Mouse (Mus musculus): ENCODE measurements around the gene U2surp.
"Not testable (repeated sequence)": the region's sequence is repeated elsewhere in the genome, so short reads cannot be mapped to it uniquely, and the experiment has no call there.

The U2surp gene

DNA sequence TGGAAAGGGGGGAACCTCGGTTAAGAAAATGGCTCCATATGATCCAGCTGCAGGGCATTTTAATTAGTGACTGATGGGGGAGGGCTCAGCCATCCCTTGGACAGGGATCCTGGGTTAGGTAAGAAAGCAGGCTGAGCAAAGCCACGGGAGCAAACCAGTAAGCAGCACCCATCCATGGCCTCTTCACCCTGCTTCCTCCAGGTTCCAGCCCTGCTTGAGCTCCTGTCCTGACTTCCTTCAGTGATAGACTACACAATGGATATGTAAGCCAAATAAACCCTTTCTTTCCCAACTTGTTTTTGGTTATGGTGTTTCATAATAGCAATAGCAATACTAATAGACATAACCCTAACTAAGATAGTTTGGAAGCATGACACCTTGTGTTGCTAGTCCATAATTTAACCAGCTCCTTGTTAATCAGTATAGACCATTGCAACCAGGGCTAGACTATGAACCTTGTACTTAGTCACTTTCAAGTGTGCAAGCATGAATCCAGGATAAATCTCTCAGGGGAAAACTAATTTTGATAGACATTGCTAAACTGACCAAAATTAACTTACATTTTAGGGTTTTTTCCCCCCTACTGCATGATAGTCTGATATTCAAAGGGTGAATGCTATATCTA lies 27.5 kb upstream of the U2surp start:
- in situ Hi-C loops (cut with MboI; ENCODE audit: low sequenced_read_pairs): loop anchor here (10.0 kb wide), 1 partner anchor 156 kb away; no protein-coding TSS in a partner anchor

DNA sequence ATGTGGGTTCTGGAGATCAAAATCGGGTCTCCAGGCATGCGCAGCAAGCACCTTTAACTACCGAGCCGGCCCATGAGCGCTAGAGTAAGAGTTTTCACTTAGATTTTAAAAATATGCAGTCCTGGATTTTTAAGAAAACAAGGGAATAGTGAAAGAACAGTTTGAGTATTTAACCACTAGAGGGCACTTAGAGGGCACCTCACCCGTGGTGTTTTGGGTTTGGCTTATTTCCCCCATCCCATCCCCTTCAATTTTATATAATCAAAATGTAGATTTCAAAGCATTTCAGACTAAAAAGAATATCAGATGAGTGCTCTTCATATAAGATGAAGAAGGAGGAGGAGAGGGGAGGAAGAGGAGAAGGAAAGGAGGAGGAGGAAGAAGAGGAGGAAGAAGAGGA lies 22.0 kb upstream of the U2surp start:
- in situ Hi-C loops (cut with MboI; ENCODE audit: low sequenced_read_pairs): loop anchor here (10.0 kb wide), 1 partner anchor 161 kb away; no protein-coding TSS in a partner anchor

GRCm38 (mm10) chr9:95531144-95531543 lies 19.3 kb upstream of the U2surp start:
- in situ Hi-C loops (cut with MboI; ENCODE audit: low sequenced_read_pairs): loop anchor here (10.0 kb wide), 1 partner anchor 164 kb away; no protein-coding TSS in a partner anchor

DNA sequence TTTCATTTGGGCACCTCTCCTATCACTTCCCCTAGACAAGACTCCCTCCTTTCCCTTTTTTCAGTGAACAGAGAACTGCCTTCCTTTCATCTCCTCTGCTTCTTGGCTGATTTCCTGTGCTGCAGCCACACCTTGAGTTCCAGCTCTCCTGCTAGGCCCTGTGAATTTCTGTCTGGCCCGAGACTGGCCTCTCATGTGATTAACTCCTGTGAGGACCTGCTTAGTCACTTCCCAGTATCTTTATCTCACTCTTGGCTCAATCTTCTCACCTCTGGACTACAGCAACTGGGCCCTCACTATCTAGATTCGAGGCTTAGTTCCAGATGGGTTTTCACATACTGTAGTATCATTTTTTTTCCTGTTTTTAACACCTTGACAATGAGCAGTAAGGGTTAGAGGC lies 15.9 kb upstream of the U2surp start:
- in situ Hi-C loops (cut with MboI; ENCODE audit: low sequenced_read_pairs): loop anchor here (10.0 kb wide), 1 partner anchor 327 kb away; the partner anchor contains the start of gene Atr

DNA sequence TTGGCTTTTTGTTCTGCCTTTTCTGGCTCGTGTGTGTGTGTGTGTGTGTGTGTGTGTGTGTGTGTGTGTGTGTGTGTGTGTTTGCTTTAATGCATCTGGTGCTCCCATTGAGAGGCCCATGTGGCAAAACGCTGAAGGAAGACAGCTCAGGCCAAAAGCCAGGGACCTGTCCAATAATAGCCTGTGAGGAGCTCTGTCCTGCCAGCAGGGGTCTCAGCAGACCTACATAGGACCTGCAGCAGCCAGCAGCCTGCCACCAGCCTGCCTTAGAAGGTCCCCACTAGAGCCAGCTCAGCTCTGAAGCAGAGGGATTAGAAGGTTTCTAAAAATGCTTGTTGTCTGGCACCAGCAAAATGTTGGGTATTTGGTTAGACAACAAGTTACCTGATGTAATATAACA lies 14.2 kb upstream of the U2surp start:
- in situ Hi-C loops (cut with MboI; ENCODE audit: low sequenced_read_pairs): loop anchor here (10.0 kb wide), 1 partner anchor 329 kb away; the partner anchor contains the start of gene Atr

- in situ Hi-C loops (cut with MboI; ENCODE audit: low sequenced_read_pairs): loop anchor here (10.0 kb wide), 1 partner anchor 329 kb away; the partner anchor contains the start of gene Atr
Measured at GRCm38 (mm10) chr9:95525376-95525775, 13.6 kb upstream of the U2surp start.

DNA sequence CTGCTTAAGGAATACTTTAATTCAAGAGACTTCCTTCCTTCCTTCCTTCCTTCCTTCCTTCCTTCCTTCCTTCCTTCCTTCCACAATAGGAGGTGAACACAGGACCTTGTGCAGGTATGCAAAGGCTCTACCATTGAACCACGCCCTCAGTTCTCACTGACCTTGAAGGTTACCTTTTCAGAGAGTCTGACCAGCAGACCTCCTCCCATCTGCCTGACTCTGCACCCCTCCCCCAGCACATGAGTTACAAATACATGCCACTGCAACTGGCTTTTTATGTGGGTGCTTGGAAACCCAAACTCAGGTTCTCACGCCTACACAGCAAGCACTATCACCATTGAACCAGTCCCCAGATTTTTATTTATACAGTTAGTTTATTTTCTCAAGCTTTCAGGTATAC lies 10.8 kb upstream of the U2surp start:
- in situ Hi-C loops (cut with MboI; ENCODE audit: low sequenced_read_pairs): loop anchor here (10.0 kb wide), 1 partner anchor 332 kb away; the partner anchor contains the start of gene Atr

- in situ Hi-C loops (cut with MboI; ENCODE audit: low sequenced_read_pairs): loop anchor here (10.0 kb wide), 1 partner anchor 333 kb away; the partner anchor contains the start of gene Atr
Measured at GRCm38 (mm10) chr9:95521566-95521965, 9.8 kb upstream of the U2surp start.

GRCm38 (mm10) chr9:95521031-95521430 lies 9.2 kb upstream of the U2surp start:
- in situ Hi-C loops (cut with MboI; ENCODE audit: low sequenced_read_pairs): loop anchor here (10.0 kb wide), 1 partner anchor 334 kb away; the partner anchor contains the start of gene Atr

DNA sequence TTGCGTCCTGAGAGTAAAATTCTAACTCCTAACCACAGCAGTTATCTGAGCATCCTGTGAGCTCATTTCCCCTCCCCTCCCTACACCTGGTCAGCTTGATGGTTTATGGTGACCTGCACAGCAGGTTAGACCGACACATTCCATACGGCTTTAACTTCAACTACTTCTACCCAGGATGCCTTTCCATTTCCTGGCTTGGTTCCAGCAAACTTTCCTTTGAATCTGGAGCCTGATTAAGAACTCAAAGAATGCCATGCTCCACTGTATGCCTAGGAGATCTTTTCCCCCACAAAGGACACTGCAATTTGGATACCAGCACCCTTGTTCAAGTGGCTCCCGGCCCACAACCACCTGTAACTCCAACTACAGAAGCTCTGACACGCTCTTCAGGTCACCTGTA lies 8.8 kb upstream of the U2surp start:
- in situ Hi-C loops (cut with MboI; ENCODE audit: low sequenced_read_pairs): loop anchor here (10.0 kb wide), 1 partner anchor 334 kb away; the partner anchor contains the start of gene Atr

- in situ Hi-C loops (cut with MboI; ENCODE audit: low sequenced_read_pairs): not testable (repeated sequence)
Measured at GRCm38 (mm10) chr9:95514361-95514760, 2.6 kb upstream of the U2surp start.

DNA sequence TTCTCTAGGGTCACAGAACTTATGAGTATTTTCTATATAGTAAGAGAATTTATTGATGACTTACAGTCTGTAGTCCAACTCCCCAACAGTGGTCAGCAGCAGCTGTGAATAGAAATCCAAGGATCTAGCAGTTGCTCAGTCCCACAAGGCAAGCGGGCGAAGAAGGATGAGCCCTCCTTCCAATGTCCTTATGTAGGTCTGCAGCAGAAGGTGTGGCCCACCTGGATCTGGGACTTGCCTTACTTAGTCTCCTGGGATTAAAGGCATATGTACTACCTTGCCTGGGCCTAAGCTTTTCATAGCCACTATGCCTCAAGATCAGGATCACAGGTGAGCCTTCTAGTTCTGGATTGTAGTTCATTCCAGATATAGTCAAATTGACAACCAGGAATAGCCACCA lies 2.0 kb upstream of the U2surp start:
- in situ Hi-C loops (cut with MboI; ENCODE audit: low sequenced_read_pairs): no loop called here

DNA sequence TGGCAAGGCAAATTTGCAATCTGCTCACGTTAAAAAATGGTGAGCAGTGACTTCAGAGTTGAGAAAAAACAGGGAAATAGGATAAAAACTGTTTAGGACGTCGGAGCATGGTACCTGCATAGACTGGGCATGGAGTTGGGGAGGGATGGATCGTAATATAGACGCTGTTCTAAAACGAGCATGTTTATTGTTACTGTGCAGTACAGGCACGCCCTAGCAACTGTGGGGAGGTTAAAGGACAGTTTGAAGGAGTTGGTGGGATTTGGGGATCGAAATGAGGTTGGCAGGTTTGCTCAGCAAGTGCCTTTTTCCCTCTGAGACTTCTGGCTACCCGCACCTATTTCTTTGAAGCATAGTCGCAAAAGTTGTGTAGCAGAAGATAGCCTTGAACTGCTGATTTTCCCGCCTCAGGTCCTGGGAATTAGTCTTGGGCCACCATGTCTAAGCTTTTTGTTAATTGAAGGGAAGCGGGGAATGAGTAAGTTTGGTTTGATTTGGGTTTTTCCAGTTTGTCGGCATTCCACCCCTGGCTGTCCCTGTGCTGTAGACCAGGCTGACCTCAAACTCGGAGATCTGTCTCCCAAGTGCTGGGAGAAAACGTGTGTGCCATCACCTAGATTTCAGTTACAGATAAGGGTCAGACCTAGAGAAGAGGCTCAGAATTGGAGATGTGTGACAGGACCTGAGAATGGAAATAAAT lies 685 bp upstream of the U2surp start:
- in situ Hi-C loops (cut with MboI; ENCODE audit: low sequenced_read_pairs): no loop called here

DNA sequence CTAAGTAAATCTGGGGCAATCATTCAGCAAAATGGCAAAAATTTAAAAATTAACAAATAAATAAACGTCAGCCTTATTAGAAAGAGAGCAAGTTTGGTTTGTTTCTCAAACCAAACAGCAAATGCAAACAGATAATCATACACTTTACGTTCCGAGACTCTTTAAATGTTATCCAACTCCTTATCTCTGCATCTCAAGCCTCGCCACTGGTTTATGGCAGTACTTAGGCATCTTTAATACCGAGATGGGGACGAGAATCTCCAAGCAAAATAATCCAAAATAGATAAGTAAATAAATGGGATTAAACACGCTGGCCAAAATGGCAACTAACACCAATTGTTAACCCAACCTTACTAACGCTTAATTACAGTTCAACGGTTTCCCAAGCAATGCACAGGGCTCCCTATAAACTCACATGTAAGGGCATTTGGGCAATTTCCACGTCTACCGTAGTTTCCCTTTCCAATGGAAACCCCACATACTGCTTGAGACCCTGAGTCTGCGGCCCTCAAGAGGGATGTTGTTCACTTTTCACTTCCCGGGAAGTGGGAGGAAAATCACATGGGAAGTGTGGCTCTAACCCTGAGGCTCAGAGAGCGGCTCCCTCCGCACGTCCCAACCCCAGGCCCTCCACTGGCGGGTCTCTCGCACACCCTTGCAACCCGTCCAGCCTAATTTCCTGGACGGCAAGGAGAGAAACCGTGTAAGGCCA lies 947 bp downstream of the U2surp start:
- in situ Hi-C loops (cut with MboI; ENCODE audit: low sequenced_read_pairs): no loop called here

DNA sequence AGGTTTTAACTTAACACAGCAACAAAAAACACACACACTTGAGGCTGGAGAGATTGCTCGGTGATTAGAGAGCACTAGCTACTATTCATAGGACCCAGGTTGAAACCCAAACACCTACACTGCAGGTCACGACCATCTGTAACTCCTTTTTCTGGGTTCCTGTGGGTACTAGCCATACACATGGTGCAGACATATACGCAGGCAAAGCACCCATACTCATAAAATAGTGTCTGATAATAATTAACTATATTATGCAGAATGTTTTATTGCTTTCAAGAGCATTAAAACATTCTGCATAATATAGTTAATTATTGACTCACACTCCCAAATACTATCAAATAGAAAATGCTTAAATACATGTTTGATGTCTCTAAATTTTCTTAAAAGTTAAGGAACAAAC lies 6.1 kb downstream of the U2surp start:
- in situ Hi-C loops (cut with MboI; ENCODE audit: low sequenced_read_pairs): no loop called here

GRCm38 (mm10) chr9:95499848-95500247 lies 11.9 kb downstream of the U2surp start:
- in situ Hi-C loops (cut with MboI; ENCODE audit: low sequenced_read_pairs): no loop called here

GRCm38 (mm10) chr9:95495038-95495437 lies 16.8 kb downstream of the U2surp start:
- in situ Hi-C loops (cut with MboI; ENCODE audit: low sequenced_read_pairs): no loop called here

GRCm38 (mm10) chr9:95493393-95493792 lies 18.4 kb downstream of the U2surp start:
- in situ Hi-C loops (cut with MboI; ENCODE audit: low sequenced_read_pairs): no loop called here

- in situ Hi-C loops (cut with MboI; ENCODE audit: low sequenced_read_pairs): no loop called here
Measured at GRCm38 (mm10) chr9:95490003-95490402, 21.8 kb downstream of the U2surp start.

GRCm38 (mm10) chr9:95488861-95489260 lies 22.9 kb downstream of the U2surp start:
- in situ Hi-C loops (cut with MboI; ENCODE audit: low sequenced_read_pairs): no loop called here

GRCm38 (mm10) chr9:95479981-95480380 lies 31.8 kb downstream of the U2surp start:
- in situ Hi-C loops (cut with MboI; ENCODE audit: low sequenced_read_pairs): no loop called here

All from CH12F3 (cell line).